Mouse (Mus musculus): ENCODE measurements around the gene Plekhh1.

DNA sequence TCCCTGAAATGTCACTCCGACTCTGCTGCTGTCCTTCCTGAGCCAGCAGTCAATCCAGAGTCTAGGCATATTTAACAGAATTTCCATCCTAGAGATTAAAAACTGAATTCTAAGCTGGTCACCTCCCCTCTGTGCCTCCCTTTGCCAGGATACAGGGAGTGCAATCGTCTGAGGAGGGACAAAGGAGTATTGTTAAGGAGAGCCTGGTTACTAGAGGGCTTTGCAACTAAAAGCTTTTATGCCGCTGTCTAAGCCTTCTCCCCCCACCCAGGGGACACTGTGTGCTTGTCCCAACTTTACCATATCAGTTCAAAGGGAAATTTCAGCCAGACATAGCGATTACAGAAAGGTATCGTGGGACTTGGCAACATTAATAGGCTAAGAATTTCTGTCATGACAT is 12.9 kb upstream of the Plekhh1 start:
- TF ChIP-seq CTCF (IDR thresholded peaks at IDR 0.05; ENCODE audit: control insufficient read depth, insufficient read depth, insufficient read length) (no peak), MAX (IDR thresholded peaks at IDR 0.05) (no peak), USF1 (IDR thresholded peaks at IDR 0.05; ENCODE audit: low read depth) (no peak)

All from C2C12 (cell line).